Mouse (Mus musculus) T-helper 2 cell (primary cell): ENCODE results near the gene AI481877.
"Not testable (repeated sequence)": the region's sequence is repeated elsewhere in the genome, so short reads cannot be mapped to it uniquely, and the experiment has no call there.

Source experiments
- in situ Hi-C: fragments of 300-600 bp; cut with MboI, MseI; formaldehyde crosslinking; loops from one replicate; pipeline ENCODE4 v1.15.1; 2025; ENCODE audit warnings: high pct_unique_total_duplicates

AI481877 gene

GRCm38 (mm10) chr4:59138507-59139033 lies at the start of gene AI481877:
AI481877 (minus strand) TSS chr4:59138983.
- in situ Hi-C loops, result not testable (repeated sequence)

DNA sequence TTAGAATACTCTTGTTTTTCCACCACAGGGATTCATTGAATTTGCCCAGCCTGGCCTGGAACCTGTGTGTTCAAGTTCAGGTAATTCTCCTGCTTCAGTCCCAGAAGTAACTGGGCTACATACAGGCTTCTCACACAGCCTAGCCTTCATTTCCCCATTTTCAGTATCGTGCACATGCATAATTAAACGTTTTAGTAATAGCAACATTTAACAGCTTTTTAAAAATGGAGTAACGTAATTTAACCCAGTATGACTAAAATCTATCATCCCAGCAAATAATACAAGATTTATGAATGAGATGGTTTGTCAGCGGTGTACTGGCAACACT lies 49.7 kb upstream of the AI481877 start:
- in situ Hi-C loops, result no loop called here

DNA sequence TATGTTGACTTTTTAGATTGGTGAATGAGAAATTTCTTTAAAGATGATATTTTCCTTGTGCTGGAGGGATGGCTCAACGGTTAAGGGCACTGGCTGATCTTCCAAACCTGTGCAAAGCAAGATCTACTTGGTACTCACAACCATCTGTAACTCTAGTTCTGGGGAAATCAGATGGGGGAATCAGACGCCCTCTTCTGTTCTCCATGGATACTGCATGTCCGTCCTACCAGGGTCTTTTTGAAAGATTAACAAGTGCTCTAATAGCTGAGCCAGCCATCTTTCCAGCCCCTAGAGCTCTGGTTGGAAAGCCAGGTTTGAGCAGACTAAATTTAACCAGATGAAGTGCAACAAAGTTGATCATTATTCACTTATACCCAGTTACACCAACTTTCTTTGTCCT lies 48.5 kb upstream of the AI481877 start:
- in situ Hi-C loops, result no loop called here

DNA sequence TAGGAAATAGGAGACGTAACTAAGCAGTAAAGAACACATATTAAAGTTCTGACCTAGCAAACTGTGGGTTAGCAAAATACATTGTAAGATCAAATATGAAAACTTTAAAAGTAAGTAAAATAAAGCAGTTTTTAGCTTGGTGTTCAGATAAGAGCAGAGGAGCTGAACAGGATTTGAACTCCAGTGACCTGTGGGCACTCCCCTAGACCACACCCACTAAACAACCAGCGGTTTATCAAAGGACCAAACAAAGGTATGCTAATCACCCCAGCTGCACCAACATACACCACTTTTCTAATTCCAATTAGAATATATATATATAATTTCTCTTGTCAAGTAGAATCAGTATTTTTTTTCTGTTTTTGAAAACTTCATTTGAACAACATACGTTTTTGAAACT lies 46.9 kb upstream of the AI481877 start:
- in situ Hi-C loops, result no loop called here

DNA sequence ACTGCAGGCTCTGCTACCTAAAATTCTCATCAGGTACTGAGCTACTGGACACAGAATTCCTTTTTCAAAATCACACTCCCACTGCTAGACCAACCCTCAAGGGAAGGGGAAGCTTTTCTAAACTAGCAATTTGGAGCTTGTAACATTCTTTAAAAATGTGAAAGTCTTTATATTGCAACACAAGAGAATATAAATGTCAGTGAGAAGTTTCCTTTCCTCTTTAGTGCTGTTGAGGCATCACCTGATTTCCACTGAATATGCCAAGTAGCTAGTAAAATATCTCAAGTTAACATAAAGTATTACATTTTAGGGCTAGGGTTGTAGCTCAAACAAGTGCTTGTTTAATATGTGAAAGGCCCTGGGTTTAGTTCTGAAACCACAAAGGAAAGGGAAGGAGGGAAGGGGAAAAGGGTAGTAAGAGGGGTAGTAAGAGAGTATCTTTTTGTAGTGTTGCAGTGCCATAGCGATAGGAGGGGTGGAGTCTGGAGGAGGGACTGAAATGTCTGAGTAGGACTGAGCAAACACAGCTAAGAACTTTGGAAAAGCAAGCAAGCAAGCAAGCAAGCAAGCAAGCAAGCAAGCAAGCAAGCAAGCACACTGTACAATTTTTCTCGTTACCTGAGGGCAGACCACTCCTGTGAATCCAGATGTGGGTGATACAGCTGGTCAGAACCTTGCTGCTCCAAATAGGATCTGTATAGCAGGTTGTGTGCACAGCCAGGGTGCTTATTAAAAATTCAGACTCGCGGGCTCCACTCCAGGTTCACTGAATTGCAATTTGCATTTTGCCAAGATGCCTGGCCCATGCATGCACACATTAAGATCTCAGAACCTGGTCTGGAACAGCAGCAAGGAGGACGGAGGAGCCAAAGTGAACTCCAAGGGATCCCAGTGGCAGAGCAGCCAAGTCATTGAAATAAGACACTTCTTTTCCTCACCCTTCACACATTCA lies 42.8 kb upstream of the AI481877 start:
- in situ Hi-C loops, result no loop called here

GRCm38 (mm10) chr4:59177566-59177965 lies 38.8 kb upstream of the AI481877 start:
- in situ Hi-C loops, result no loop called here

GRCm38 (mm10) chr4:59175929-59176328 lies 37.1 kb upstream of the AI481877 start:
- in situ Hi-C loops, result no loop called here

- in situ Hi-C loops, result no loop called here
These were observed 36.2 kb upstream of the AI481877 start for GRCm38 (mm10) chr4:59175003-59175402.

DNA sequence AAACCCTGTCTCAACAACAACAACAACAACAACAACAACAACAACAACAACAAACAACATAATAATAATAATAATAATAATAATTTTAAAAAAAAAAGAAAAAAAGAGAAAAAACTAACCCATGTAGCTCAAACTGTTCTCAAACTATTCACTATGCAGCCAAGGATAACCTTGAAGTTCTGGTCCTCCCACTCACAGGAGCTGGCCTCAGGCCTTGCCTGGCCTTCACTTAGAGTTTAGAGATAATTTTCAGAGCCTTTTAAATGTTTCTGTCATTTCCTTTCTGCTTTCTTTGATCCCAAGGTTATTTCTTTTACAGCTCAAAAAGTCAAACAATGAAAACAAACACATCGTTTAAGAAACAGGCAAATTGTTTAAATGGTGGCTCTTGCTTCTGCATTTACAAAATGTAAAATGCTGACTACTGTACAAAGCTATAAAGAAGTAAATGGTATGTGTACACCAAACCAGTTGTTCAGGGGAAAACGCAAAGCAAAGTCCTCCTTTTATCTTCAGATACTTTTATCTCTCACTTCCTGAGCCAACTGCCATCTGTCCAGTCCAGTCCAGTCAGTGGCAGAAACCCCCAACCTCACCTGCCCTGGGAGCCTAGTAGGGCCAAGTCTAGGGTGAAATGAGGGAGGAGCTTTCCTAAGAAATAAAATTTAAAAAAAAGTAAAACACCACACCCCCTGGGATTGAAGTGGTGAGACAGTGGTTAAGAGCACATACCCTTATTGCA lies 34.6 kb upstream of the AI481877 start:
- in situ Hi-C loops, result no loop called here

GRCm38 (mm10) chr4:59172616-59173015 lies 33.8 kb upstream of the AI481877 start:
- in situ Hi-C loops, result no loop called here

GRCm38 (mm10) chr4:59169981-59170380 lies 31.2 kb upstream of the AI481877 start:
- in situ Hi-C loops, result loop anchor here (10.0 kb wide), 1 partner anchor 65 kb away; no protein-coding TSS in a partner anchor

DNA sequence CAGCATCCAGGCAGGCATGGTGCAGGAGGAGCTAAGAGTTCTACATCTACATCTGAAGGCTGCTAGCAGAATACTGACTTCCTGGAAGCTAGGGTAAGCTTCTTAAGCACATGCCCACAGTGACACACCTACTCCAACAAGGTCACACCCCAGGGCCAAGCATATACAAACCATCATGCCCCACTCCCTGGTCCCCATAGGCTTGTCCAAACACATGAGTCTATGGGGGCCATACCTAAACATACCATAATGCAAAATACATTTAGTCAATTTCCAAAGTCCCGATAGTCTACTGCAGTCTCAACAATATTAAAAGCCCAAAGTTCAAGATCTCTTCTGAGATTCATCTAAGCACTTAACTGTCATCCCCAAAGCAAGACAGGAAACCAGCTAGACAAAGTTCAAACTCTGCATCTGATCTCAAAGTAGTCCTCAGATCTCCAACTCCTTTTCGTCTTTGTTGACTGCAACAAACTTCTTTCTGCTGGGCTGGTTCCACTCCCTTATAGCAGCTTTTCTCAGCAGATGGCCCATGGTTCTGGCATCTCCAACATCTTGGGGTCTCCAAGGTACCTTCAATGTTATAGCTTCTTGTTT lies 28.6 kb upstream of the AI481877 start:
- in situ Hi-C loops, result loop anchor here (10.0 kb wide), 1 partner anchor 63 kb away; no protein-coding TSS in a partner anchor

DNA sequence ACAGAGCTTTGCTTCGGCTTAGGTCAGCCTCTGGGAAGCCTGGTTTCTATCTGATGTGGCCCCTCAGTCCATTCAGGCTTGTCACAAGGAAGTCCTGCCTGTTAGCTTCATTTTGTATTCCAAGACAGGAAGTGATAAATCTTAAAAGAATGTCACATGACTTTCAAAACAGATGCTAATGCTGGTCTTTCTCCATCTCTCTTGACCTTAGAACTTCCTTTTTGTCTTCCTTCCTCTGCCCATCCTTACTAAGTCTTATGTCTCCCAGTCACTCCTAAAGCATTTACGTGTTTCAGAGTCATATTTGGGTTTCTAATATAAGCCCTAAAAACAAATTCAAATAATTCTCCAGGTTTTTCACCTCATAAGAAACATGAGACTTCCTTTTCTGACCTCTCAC lies 25.3 kb upstream of the AI481877 start:
- in situ Hi-C loops, result loop anchor here (10.0 kb wide), 1 partner anchor 59 kb away; no protein-coding TSS in a partner anchor

DNA sequence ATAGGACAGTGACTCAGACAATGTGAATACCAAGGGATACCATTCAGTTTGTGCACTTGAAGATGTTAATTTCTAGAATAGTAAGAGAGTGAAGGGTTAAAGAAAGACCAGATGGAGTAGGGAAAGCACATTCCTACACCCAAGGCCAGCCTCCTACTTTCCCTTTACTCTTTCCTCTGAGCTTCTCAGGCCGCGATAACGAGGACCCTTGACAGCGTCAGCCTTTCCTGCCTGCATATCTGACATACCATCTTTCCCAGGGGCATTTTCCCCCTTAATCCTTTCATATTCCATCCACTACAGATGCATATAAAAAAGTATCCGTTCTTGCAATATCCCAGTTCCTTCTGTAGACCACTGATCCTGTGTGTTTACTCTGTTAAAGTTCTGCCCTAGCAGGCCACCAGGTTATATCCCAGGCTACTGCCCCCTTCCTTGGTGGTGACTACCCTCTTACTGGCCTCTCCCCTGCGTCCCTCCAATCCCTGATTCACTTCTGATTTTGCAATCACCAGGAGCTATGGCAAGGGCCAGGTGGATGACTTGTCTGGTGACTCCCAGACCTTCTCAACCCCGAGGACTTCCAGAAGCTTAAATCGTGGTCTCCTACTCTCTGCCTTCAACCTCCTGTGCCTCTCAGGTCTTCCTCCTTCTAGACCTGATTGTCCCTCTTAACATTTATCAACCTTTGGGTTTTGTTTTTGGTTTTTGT lies 22.3 kb upstream of the AI481877 start:
- in situ Hi-C loops, result loop anchor here (10.0 kb wide), 1 partner anchor 56 kb away; no protein-coding TSS in a partner anchor

GRCm38 (mm10) chr4:59160289-59160688 lies 21.5 kb upstream of the AI481877 start:
- in situ Hi-C loops, result loop anchor here (10.0 kb wide), 1 partner anchor 55 kb away; no protein-coding TSS in a partner anchor

- in situ Hi-C loops, result no loop called here
These were observed 18.9 kb upstream of the AI481877 start for GRCm38 (mm10) chr4:59157654-59158053.

DNA sequence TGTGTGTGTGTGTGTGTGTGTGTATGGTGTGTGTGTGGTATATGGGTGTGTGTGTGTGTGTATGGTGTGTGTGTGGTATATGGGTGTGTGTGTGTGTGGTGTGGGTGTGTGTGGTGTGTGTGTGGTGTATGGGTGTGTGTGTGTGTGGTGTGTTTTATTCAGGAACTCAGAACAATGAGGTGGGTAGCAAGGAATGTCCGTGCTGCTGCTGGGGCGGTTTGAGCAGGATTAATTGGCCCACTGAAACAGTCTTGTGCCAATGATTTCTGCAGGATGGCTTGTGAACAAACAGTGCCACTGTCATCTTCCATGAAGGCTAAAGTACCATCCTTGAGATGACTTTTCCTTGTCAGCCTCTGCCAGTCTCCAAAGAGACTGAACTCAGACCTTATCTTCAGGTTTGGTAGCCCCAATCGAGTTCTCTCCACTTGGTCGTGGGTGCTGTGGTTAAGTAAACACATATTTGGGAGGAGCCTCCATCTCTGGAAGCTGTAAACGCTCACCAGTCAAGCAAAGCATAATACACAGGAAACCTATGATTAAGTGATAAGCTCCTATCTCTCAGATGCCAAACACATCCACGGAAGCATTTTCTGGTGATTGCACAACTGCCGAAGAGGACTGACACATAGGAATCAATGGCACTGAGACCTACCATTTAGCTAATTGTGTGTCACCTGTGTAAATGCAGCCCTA lies 18.3 kb upstream of the AI481877 start:
- in situ Hi-C loops, result no loop called here

GRCm38 (mm10) chr4:59151953-59152352 lies 13.2 kb upstream of the AI481877 start:
- in situ Hi-C loops, result no loop called here

GRCm38 (mm10) chr4:59150907-59151306 lies 12.1 kb upstream of the AI481877 start:
- in situ Hi-C loops, result no loop called here

- in situ Hi-C loops, result no loop called here
These were observed 10.3 kb upstream of the AI481877 start for GRCm38 (mm10) chr4:59149043-59149442.

- in situ Hi-C loops, result no loop called here
These were observed 9.8 kb downstream of the AI481877 start for GRCm38 (mm10) chr4:59128935-59129334.
